Mouse (Mus musculus) leukemia stem cell, adult 10-12 weeks (primary cell): Measurements from ENCODE around the gene Vmn1r80. TPM values are rescaled to one million over a fixed set of nuclear protein-coding genes. Genes with fewer than 3 reads are reported as not detected.

Experiments
- polyA plus RNA-seq: library from polyadenylated mRNA; stranded (reverse); fragments of >175 nt; gene quantifications from 2 replicates; pipeline ENCODE4 v1.2.3, GENCODE M21; 2012; ENCODE audit warnings: low replicate concordance

Vmn1r80 gene
- polyA plus RNA-seq: not detected in 2 replicates

DNA sequence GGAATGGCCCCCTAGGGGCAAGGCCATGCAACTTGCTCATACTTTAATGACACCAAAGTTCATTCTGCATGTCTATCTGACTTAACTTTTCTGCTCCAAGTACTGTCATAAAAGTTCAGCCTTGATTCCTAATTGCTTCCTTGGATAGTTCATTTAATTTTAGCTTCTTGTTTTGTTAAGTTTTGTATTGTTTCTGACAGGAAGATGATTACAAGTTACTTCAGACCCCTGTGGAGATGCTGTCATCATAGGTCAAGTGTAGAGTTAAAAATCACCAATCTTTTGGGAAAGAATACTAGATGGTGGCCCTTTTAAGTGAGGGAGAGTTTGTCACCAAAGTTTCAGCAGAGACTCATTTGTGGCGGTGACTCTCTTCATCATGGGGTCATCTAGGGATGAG is at the start of gene Vmn1r80:
Vmn1r80 (plus strand) TSS at position 301 of the 400 bp plus-strand sequence.

DNA sequence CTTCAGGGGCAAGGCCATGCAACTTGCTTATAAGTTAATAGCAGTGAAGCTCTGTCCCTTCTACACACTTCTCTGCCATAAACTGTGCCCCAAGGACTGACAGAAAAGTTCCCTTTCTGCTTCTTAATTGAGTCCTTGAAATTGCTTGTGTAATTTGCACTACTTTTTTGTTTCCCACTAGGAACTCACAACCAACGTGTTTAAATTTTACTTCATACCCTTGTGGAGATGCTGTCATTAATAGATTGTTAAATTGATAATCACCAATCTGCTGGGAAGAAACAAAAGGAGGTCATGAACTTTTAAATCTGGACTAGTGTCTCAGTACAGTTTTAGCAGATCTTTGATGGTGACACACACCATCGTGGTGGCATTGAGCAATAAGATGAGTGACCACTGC is 39.1 kb upstream of the Vmn1r80 start, which contains the start of gene Vmn1r78:
Vmn1r78 (plus strand) TSS at position 301 of the 400 bp plus-strand sequence.

DNA sequence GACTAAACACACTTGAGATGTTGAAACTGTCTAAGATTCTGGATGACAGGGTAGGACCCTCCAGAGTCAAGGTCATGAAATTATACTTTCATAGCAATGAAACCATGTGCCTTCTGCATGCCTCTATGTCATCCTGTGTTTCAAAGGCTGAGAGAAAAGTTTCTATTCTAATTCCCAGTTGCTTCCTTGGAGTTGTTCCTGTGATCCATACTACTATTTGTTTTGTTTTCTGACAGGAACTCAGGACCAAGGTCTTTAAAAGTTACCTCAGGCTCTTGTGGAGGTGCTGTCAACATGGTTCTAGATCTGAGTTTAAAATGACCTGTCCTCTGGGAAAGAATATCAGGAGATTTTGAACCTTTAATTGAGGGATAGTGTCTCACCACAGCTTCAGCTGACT is 18.1 kb upstream of the Vmn1r80 start, which contains the start of gene Vmn1r79:
Vmn1r79 (plus strand) TSS at position 301 of the 400 bp plus-strand sequence.

Other genes with a start within 250 kb of the Vmn1r80 start
- gene Vmn1r77, start 152.5 kb upstream of the Vmn1r80 start, polyA plus RNA-seq: 0.20 TPM in 1 of 2 replicates, not detected in the other
- not detected in 2 replicates for gene Vmn1r78, start 39.0 kb upstream of the Vmn1r80 start, polyA plus RNA-seq
- not detected in 2 replicates for gene Vmn1r79, start 18.0 kb upstream of the Vmn1r80 start, polyA plus RNA-seq
- 0.07 TPM in 1 of 2 replicates, not detected in the other for gene Vmn1r81, start 79.0 kb downstream of the Vmn1r80 start, polyA plus RNA-seq
- 0.05 TPM in 1 of 2 replicates, not detected in the other for gene Vmn1r82, start 111.1 kb downstream of the Vmn1r80 start, polyA plus RNA-seq
- not detected in 2 replicates for gene Vmn1r83, start 140.2 kb downstream of the Vmn1r80 start, polyA plus RNA-seq
- gene Vmn1r84, start 180.0 kb downstream of the Vmn1r80 start, polyA plus RNA-seq: not detected in 2 replicates
- 0.07 TPM in 1 of 2 replicates, not detected in the other for gene Zfp551, start 233.5 kb downstream of the Vmn1r80 start, polyA plus RNA-seq